Mouse (Mus musculus) thymus, adult 2 months (tissue): ENCODE measurements around the gene Rps4x. TPM values are rescaled to one million over a fixed set of nuclear protein-coding genes. Genes with fewer than 3 reads are reported as not detected.

Experiments used
- DNase-seq: peaks from one replicate; pipeline ENCODE4 v3.0.0; 2021
- H3K27ac ChIP-seq: fragments of 200-500 bp; 2 replicates; pipeline ENCODE4 v1.5.1; 2012; ENCODE audit warnings: low read length, control low read depth; ENCODE audit not compliant: control insufficient read depth, insufficient read depth
- H3K27me3 ChIP-seq: fragments of 200-500 bp; 2 replicates; pipeline ENCODE4 v1.6.1; 2012; ENCODE audit warnings: mild to moderate bottlenecking, low read length, moderate library complexity, mixed read lengths; ENCODE audit not compliant: control insufficient read depth, insufficient read depth
- H3K36me3 ChIP-seq: fragments of 200-500 bp; 2 replicates; pipeline ENCODE4 v1.6.1; 2012; ENCODE audit warnings: mild to moderate bottlenecking, low read length, moderate library complexity; ENCODE audit not compliant: control insufficient read depth, insufficient read depth
- H3K4me1 ChIP-seq: fragments of 200-500 bp; replicated peaks from 2 replicates; pipeline ENCODE4 v1.6.1; 2012; ENCODE audit warnings: low read length; ENCODE audit not compliant: control insufficient read depth, insufficient read depth
- H3K4me3 ChIP-seq: fragments of 200-500 bp; 2 replicates; pipeline ENCODE4 v1.5.1; 2012; ENCODE audit warnings: mild to moderate bottlenecking, low read length, control low read depth, moderate library complexity; ENCODE audit not compliant: control insufficient read depth, insufficient read depth
- CTCF ChIP-seq: fragments of 200-500 bp; IDR thresholded peaks from 2 replicates; pipeline ENCODE4 v1.5.1; 2012; ENCODE audit warnings: mild to moderate bottlenecking, control low read depth, low read length, moderate library complexity, borderline replicate concordance; ENCODE audit not compliant: control insufficient read depth, poor library complexity, insufficient read depth; ENCODE audit errors: extremely low read depth
- POLR2A ChIP-seq: fragments of 200-500 bp; IDR thresholded peaks from 2 replicates; pipeline ENCODE4 v1.6.1; 2012; ENCODE audit warnings: mild to moderate bottlenecking, low read length, control low read depth, moderate library complexity; ENCODE audit not compliant: control insufficient read depth, poor library complexity, insufficient read depth; ENCODE audit errors: extremely low read depth
- WGBS: fragments of 180-500 bp; shearing (Covaris S2); methylation state at CpG from one replicate; pipeline ENCODE4 v1.1.7; 2018; 5-methylcytosine and 5-hydroxymethylcytosine counted together
- polyA plus RNA-seq: library from polyadenylated mRNA; depleted of rRNA; stranded (reverse); fragments of >200 nt; gene quantifications from 2 replicates; pipeline ENCODE4 v1.2.3, GENCODE M21; 2012; rRNA removed

The Rps4x gene
- polyA plus RNA-seq, 1 experiment = 621 TPM

GRCm38 (mm10) chrX:102141157-102141556 lies 48.0 kb downstream of the Rps4x start:
- WGBS = 67% methylated on average over 1 of the region's 1 CpGs
- no peak for DNase-seq

More at GRCm38 (mm10) chrX:102141157-102141556, 48.0 kb downstream of the Rps4x start:
- H3K27me3 ChIP-seq = no peaks in the 10 kb centered on the region
- H3K36me3 ChIP-seq = peaks cover 3% of the 10 kb centered on the region
- no peaks in the 10 kb centered on the region for H3K4me1 ChIP-seq
- TF ChIP-seq CTCF = no peak
- TF ChIP-seq POLR2A = no peak
- H3K4me3 ChIP-seq = no peak overlapping the region
- H3K27ac ChIP-seq = no peak overlapping the region

Other genes starting within 250 kb of the Rps4x start
- 2.7 and 4.0 TPM in 2 replicates for gene Rtl5, start 118.1 kb downstream of the Rps4x start, polyA plus RNA-seq
- 1.6 and 2.1 TPM in 2 replicates for gene Pin4, start 69.9 kb downstream of the Rps4x start, polyA plus RNA-seq
- 2.9 and 3.6 TPM in 2 replicates for gene Ercc6l, start 32.3 kb downstream of the Rps4x start, polyA plus RNA-seq
- 1.4 and 2.0 TPM in 2 replicates for gene Cited1, start 62.8 kb upstream of the Rps4x start, polyA plus RNA-seq